Mouse (Mus musculus) bone marrow, adult 2 months (tissue): Measurements from ENCODE around the gene Npc2. TPM values are rescaled to one million over a fixed set of nuclear protein-coding genes. Genes with fewer than 3 reads are reported as not detected.

Source experiments
- H3K27ac ChIP-seq: fragments of 200-500 bp; 2 replicates; pipeline ENCODE4 v1.5.1; 2012; ENCODE audit warnings: low read depth, mild to moderate bottlenecking, control low read depth, inconsistent platforms, low read length; ENCODE audit not compliant: control insufficient read depth, poor library complexity, insufficient read depth
- H3K4me1 ChIP-seq: fragments of 200-500 bp; 2 replicates; pipeline ENCODE4 v1.6.1; 2011; ENCODE audit warnings: low read length; ENCODE audit not compliant: control insufficient read depth, insufficient read depth
- H3K4me3 ChIP-seq: fragments of 200-500 bp; replicated peaks from 2 replicates; pipeline ENCODE3; 2011; ENCODE audit warnings: mild to moderate bottlenecking, low read depth, low read length, control low read depth; ENCODE audit not compliant: control insufficient read depth
- CTCF ChIP-seq: fragments of 200-500 bp; IDR thresholded peaks from 2 replicates; pipeline ENCODE4 v1.5.1; 2011; ENCODE audit warnings: low read length, control low read depth; ENCODE audit not compliant: control insufficient read depth, insufficient read depth
- POLR2A ChIP-seq: fragments of 200-500 bp; IDR thresholded peaks from 2 replicates; pipeline ENCODE4 v1.6.1; 2011; ENCODE audit warnings: low read depth, mild to moderate bottlenecking, control low read depth, low read length, borderline replicate concordance; ENCODE audit not compliant: control insufficient read depth
- WGBS: fragments of 180-500 bp; shearing (Covaris S2); methylation state at CpG from one replicate; pipeline ENCODE4 v1.1.7; 2018; 5-methylcytosine and 5-hydroxymethylcytosine counted together
- polyA plus RNA-seq: library from polyadenylated mRNA; stranded (reverse); fragments of >200 nt; gene quantifications from 2 replicates; pipeline ENCODE4 v1.2.4, GENCODE M21; 2011; ENCODE audit warnings: low replicate concordance; ENCODE audit not compliant: missing spikeins, insufficient read depth, insufficient read length

Gene Npc2
- polyA plus RNA-seq, 1 experiment, result 72.2 TPM

- 74% methylated on average over 4 of the region's 4 CpGs for WGBS
- Histone ChIP-seq H3K4me3 (no peak overlapping the region), H3K27ac (no peak overlapping the region), H3K4me1 (no peaks in the 10 kb centered on the region; the same call in 1 of the 2 replicates)
- TF ChIP-seq CTCF (no peak), POLR2A (no peak)
Observed at GRCm38 (mm10) chr12:84706886-84707285, 66.1 kb downstream of the Npc2 start.

Other genes with a start within 250 kb of the Npc2 start
- gene Vsx2, start 203.4 kb downstream of the Npc2 start, polyA plus RNA-seq, result not detected in 2 replicates
- 4.0 and 7.7 TPM in 2 replicates for gene Abcd4, start 155.7 kb downstream of the Npc2 start, polyA plus RNA-seq
- not detected in 2 replicates for gene Vrtn, start 132.1 kb downstream of the Npc2 start, polyA plus RNA-seq
- gene Syndig1l, start 74.3 kb downstream of the Npc2 start, polyA plus RNA-seq, result 1.3 and 2.4 TPM in 2 replicates
- 83.4 and 90.0 TPM in 2 replicates for gene Isca2, start 99 bp upstream of the Npc2 start, polyA plus RNA-seq
- 2.7 and 6.9 TPM in 2 replicates for gene Ltbp2, start 103.4 kb upstream of the Npc2 start, polyA plus RNA-seq
- 76.1 and 122 TPM in 2 replicates for gene Fcf1, start 197.7 kb upstream of the Npc2 start, polyA plus RNA-seq
- 16.9 and 28.6 TPM in 2 replicates for gene Arel1, start 197.7 kb upstream of the Npc2 start, polyA plus RNA-seq
- gene Ylpm1, start 223.2 kb upstream of the Npc2 start, polyA plus RNA-seq, result 15.0 and 36.2 TPM in 2 replicates